In genomic region chr16:30544693-30545092, GRCm38 (mm10) we compare ENCODE assay signal across 17 mouse cellular contexts. TPM values are rescaled to one million over a fixed set of nuclear protein-coding genes. Genes with fewer than 3 reads are reported as not detected.
"Had no signal": no experiment of that assay in that cellular context is flagged by ENCODE, and none has a peak within 500 bp of the region (broad histone marks: within the 10 kb centered on the region; RNA-seq: fewer than 3 reads in every experiment).

No protein-coding gene starts in this region.

- ATAC-seq: lung, postnatal 0 days had no signal

- DNase-seq: lung, adult 2 months; lung, postnatal 14 days; lung, postnatal 36 days; midbrain, embryonic 14.5 days; right cerebral cortex, postnatal 14 days; thymus, adult 2 months; thymus, postnatal 25 days; thymus, postnatal 4 days had no signal

- H3K4me2 ChIP-seq: lung, embryonic 15.5 days; midbrain, embryonic 12.5 days; neural tube, embryonic 12.5 days; stomach, embryonic 15.5 days had no signal

- H3K36me3 ChIP-seq: stomach, embryonic 15.5 days had no signal

- H3K27ac ChIP-seq: lung, embryonic 15.5 days; macrophage; midbrain, embryonic 12.5 days; neural tube, embryonic 12.5 days; stomach, embryonic 15.5 days; stomach, postnatal 0 days had no signal

- H3K9ac ChIP-seq: lung, embryonic 15.5 days; midbrain, embryonic 12.5 days; neural tube, embryonic 12.5 days; stomach, embryonic 15.5 days had no signal

- H3K4me1 ChIP-seq: stomach, embryonic 15.5 days had no signal

- H3K27me3 ChIP-seq: lung, embryonic 15.5 days; midbrain, embryonic 12.5 days; neural tube, embryonic 12.5 days; stomach, embryonic 15.5 days had no signal

- H3K9me3 ChIP-seq: lung, embryonic 15.5 days; midbrain, embryonic 12.5 days; neural tube, embryonic 12.5 days; stomach, embryonic 15.5 days had no signal

- H3K4me3 ChIP-seq: lung, embryonic 15.5 days; midbrain, embryonic 12.5 days; neural tube, embryonic 12.5 days; stomach, embryonic 15.5 days had no signal

RNA-seq across cellular contexts. Expression of gene Tmem44, which starts 5.9 kb away (rescaled TPM):
- total RNA-seq: monocyte, adult 5-6 weeks; neutrophil, adult 5-6 weeks had no signal
- polyA plus RNA-seq: macrophage had no signal
